Mouse (Mus musculus): Measurements from ENCODE around the gene Zfp207.

- TF ChIP-seq CTCF (IDR thresholded peaks at IDR 0.05; ENCODE audit: low read depth, low read length) (no peak), POLR2AphosphoS5 (IDR thresholded peaks at IDR 0.05; ENCODE audit: insufficient replicate concordance, low read depth, low read length) (no peak), GATA1 (IDR thresholded peaks at IDR 0.05; ENCODE audit: borderline replicate concordance, low read length) (no peak), GATA2 (IDR thresholded peaks at IDR 0.05; ENCODE audit: borderline replicate concordance, low read depth, low read length) (no peak)
Observed at GRCm38 (mm10) chr11:80391407-80392120, 8.5 kb downstream of the Zfp207 start.
